8 mouse cellular contexts compared by ENCODE assay signal in genomic region chr12:8313773-8314172, GRCm38 (mm10). TPM values are rescaled to one million over a fixed set of nuclear protein-coding genes. Genes with fewer than 3 reads are reported as not detected.
DNase-seq lines count a peak whose midpoint lies in the region; ATAC-seq and TF ChIP-seq lines count a peak whose summit lies in the region.

No protein-coding gene starts in this region.

- no peaks in the 10 kb centered on the region for H3K9me3 ChIP-seq in limb, embryonic 15.5 days
- H3K9me3 ChIP-seq in stomach, embryonic 16.5 days (replicated peaks; ENCODE audit: control insufficient read depth, low read length), result no peaks in the 10 kb centered on the region

- WGBS in limb, embryonic 15.5 days, result 18% methylated on average over 12 of the region's 12 CpGs
- WGBS in stomach, embryonic 16.5 days, result 18% methylated on average over 12 of the region's 12 CpGs

- no peak for TF ChIP-seq POLR2A in testis, adult 2 months (IDR thresholded peaks at IDR 0.05; ENCODE audit: control insufficient read depth, low read depth, low read length)

- H3K36me3 ChIP-seq in testis, adult 2 months (ENCODE audit: control insufficient read depth, insufficient read depth, low read length), result no peaks in the 10 kb centered on the region
- peaks cover 13% of the 10 kb centered on the region for H3K36me3 ChIP-seq in limb, embryonic 15.5 days
- no peaks in the 10 kb centered on the region for H3K36me3 ChIP-seq in stomach, embryonic 16.5 days (ENCODE audit: control insufficient read depth, insufficient read depth, low read length)

- TF ChIP-seq CTCF in testis, adult 2 months (IDR thresholded peaks at IDR 0.05; ENCODE audit: control insufficient read depth, insufficient read depth, insufficient replicate concordance, low read depth, low read length), result no peak

- peak overlapping the region; percentile 73 for H3K4me2 ChIP-seq in limb, embryonic 15.5 days
- H3K4me2 ChIP-seq in stomach, embryonic 16.5 days (ENCODE audit: low read depth, low read length), result peak overlapping the region; percentile 86

- peak; percentile 15; the same call in 1 of the 2 replicates for ATAC-seq in cerebellum, adult (ENCODE audit: insufficient number of reproducible peaks, low FRiP score, low TSS enrichment)
- no peak for ATAC-seq in limb, embryonic 15.5 days (ENCODE audit: insufficient number of reproducible peaks, low FRiP score, low TSS enrichment, low read depth)
- ATAC-seq in stomach, embryonic 16.5 days (ENCODE audit: insufficient read depth, low FRiP score), result peak; percentile 26; the same call in 1 of the 2 replicates

- DNase-seq in cerebellum, adult 11 months, result no peak
- DNase-seq in testis, postnatal 14 days (ENCODE audit: low spot score), result no peak
- no peak for DNase-seq in ovary, postnatal 36 days (ENCODE audit: low spot score)
- DNase-seq in left cerebral cortex, adult 8-10 months (ENCODE audit: low spot score in 2 of 2), result no peak

- H3K4me3 ChIP-seq in testis, adult 2 months (ENCODE audit: control insufficient read depth, low read depth, low read length), result peak overlapping the region; percentile 90
- H3K4me3 ChIP-seq in limb, embryonic 15.5 days, result peak overlapping the region; percentile 69
- H3K4me3 ChIP-seq in stomach, embryonic 16.5 days (replicated peaks; ENCODE audit: low read length), result peak overlapping the region; percentile 67

- H3K9ac ChIP-seq in limb, embryonic 15.5 days, result peak overlapping the region; percentile 68
- H3K9ac ChIP-seq in stomach, embryonic 16.5 days (ENCODE audit: low read length), result peak overlapping the region; percentile 79

- no peaks in the 10 kb centered on the region for H3K4me1 ChIP-seq in testis, adult 2 months (ENCODE audit: control insufficient read depth, insufficient read depth, low read length)
- H3K4me1 ChIP-seq in limb, embryonic 15.5 days, result peaks cover 24% of the 10 kb centered on the region
- peaks cover 3% of the 10 kb centered on the region; the same call in 1 of the 2 replicates for H3K4me1 ChIP-seq in stomach, embryonic 16.5 days (ENCODE audit: control insufficient read depth, insufficient read depth, low read length)

- H3K27me3 ChIP-seq in testis, adult 2 months (ENCODE audit: control insufficient read depth, insufficient read depth, low read length), result no peaks in the 10 kb centered on the region
- peaks cover 20% of the 10 kb centered on the region for H3K27me3 ChIP-seq in limb, embryonic 15.5 days
- peaks cover 5% of the 10 kb centered on the region; the same call in 1 of the 2 replicates for H3K27me3 ChIP-seq in stomach, embryonic 16.5 days (ENCODE audit: control insufficient read depth, insufficient read depth, low read length)

- no peak overlapping the region for H3K27ac ChIP-seq in testis, adult 2 months (ENCODE audit: control insufficient read depth, insufficient read depth, low read depth, low read length)
- H3K27ac ChIP-seq in limb, embryonic 15.5 days, result no peak overlapping the region
- no peak overlapping the region for H3K27ac ChIP-seq in stomach, embryonic 16.5 days (ENCODE audit: low read length)

RNA-seq across cellular contexts. Expression of gene Hs1bp3, which starts 0.5 kb away (rescaled TPM):
- polyA plus RNA-seq in testis, adult 2 months (2012; rRNA removed), result 1.5 and 1.8 TPM in 2 replicates
- 16.8 and 17.0 TPM in 2 replicates for polyA plus RNA-seq in limb, embryonic 15.5 days (2015; fragmentation: Nextera tagmentation; extraction: Ambion mirVana)
- polyA plus RNA-seq in stomach, embryonic 16.5 days (2015; fragmentation: Nextera tagmentation; extraction: Ambion mirVana), result 15.7 and 16.5 TPM in 2 replicates
- 10 to 100 TPM; 14.4 to 17.1 (median 15.6) TPM for total RNA-seq in left cerebral cortex, adult 8-10 months (2022)

RNA-seq across cellular contexts. Expression of gene Gdf7, which starts 12.0 kb away (rescaled TPM):
- 0.06 and 0.18 TPM in 2 replicates for polyA plus RNA-seq in testis, adult 2 months (2012; rRNA removed)
- polyA plus RNA-seq in limb, embryonic 15.5 days (2015; fragmentation: Nextera tagmentation; extraction: Ambion mirVana), result 0.20 and 0.27 TPM in 2 replicates
- 0.09 TPM in 1 of 2 replicates, not detected in the other for polyA plus RNA-seq in stomach, embryonic 16.5 days (2015; fragmentation: Nextera tagmentation; extraction: Ambion mirVana)
- under 1 TPM; 0.51 to 0.98 (median 0.82) TPM for total RNA-seq in left cerebral cortex, adult 8-10 months (2022)
